Mouse (Mus musculus) hindbrain, embryonic 16.5 days (tissue): ENCODE data around the gene Olfr312. TPM values are rescaled to one million over a fixed set of nuclear protein-coding genes. Genes with fewer than 3 reads are reported as not detected.
"Not testable (repeated sequence)": the region's sequence is repeated elsewhere in the genome, so short reads cannot be mapped to it uniquely, and the experiment has no call there.

Experiments used
- ATAC-seq: fragments of 200-750 bp; cut with Nextera tagmentation; 2 replicates; pipeline ENCODE4 v1.8.0; 2017; ENCODE audit warnings: moderate TSS enrichment, moderate library complexity
- H3K27ac ChIP-seq: fragments of 300-500 bp; sonication (generic); 2 replicates; pipeline ENCODE4 v1.5.1; 2014; ENCODE audit warnings: low read depth, mild to moderate bottlenecking, control low read depth, low read length, moderate library complexity
- H3K27me3 ChIP-seq: fragments of 300-500 bp; sonication (generic); replicated peaks from 2 replicates; pipeline ENCODE4 v1.6.1; 2014; ENCODE audit warnings: low read length; ENCODE audit not compliant: control insufficient read depth, insufficient read depth
- H3K36me3 ChIP-seq: fragments of 300-500 bp; sonication (generic); 2 replicates; pipeline ENCODE4 v1.6.1; 2014; ENCODE audit warnings: mild to moderate bottlenecking, low read length, moderate library complexity, mixed read lengths; ENCODE audit not compliant: control insufficient read depth, insufficient read depth
- H3K4me1 ChIP-seq: fragments of 300-500 bp; sonication (generic); 2 replicates; pipeline ENCODE4 v1.6.1; 2014; ENCODE audit warnings: low read depth, low read length; ENCODE audit not compliant: control insufficient read depth, insufficient read depth
- H3K4me2 ChIP-seq: fragments of 300-500 bp; sonication (generic); 2 replicates; pipeline ENCODE4 v1.6.1; 2014; ENCODE audit warnings: mild to moderate bottlenecking, low read length, control low read depth, moderate library complexity
- H3K4me3 ChIP-seq: fragments of 300-500 bp; sonication (generic); 2 replicates; pipeline ENCODE4 v1.5.1; 2014; ENCODE audit warnings: mild to moderate bottlenecking, low read length, control low read depth, moderate library complexity
- H3K9ac ChIP-seq: fragments of 300-500 bp; sonication (generic); 2 replicates; pipeline ENCODE4 v1.6.1; 2014; ENCODE audit warnings: low read depth, mild to moderate bottlenecking, control low read depth, low read length, moderate library complexity
- H3K9me3 ChIP-seq: fragments of 300-500 bp; sonication (generic); 2 replicates; pipeline ENCODE4 v1.6.1; 2014; ENCODE audit warnings: mild to moderate bottlenecking, low read length, moderate library complexity; ENCODE audit not compliant: control insufficient read depth
- WGBS: fragments of 180-500 bp; shearing (Covaris S2); extraction: QIAGEN DNeasy Blood & Tissue Kit; methylation state at CpG from one replicate; pipeline ENCODE4 v1.1.7; 2014; 5-methylcytosine and 5-hydroxymethylcytosine counted together
- polyA plus RNA-seq: library from polyadenylated mRNA; unstranded; fragments of >200 nt; fragmentation: Nextera tagmentation; extraction: Ambion mirVana; gene quantifications from 2 replicates; pipeline ENCODE4 v1.2.1, GENCODE M21; 2015

The Olfr312 gene
- polyA plus RNA-seq, 1 experiment from 2014 or later, result not detected

GRCm38 (mm10) chr11:58796850-58797249, 32.2 kb upstream of the Olfr312 start:
- no peak for ATAC-seq
- Histone ChIP-seq H3K27me3 (no peaks in the 10 kb centered on the region), H3K27ac (no peak overlapping the region), H3K9me3 (no peaks in the 10 kb centered on the region), H3K4me2 (no peak overlapping the region), H3K36me3 (no peaks in the 10 kb centered on the region), H3K4me3 (no peak overlapping the region), H3K4me1 (peaks cover 4% of the 10 kb centered on the region), H3K9ac (no peak overlapping the region)
- WGBS, result 73% methylated on average over 7 of the region's 7 CpGs

- Histone ChIP-seq H3K27me3 (no peaks in the 10 kb centered on the region), H3K36me3 (no peaks in the 10 kb centered on the region), H3K27ac (no peak overlapping the region), H3K4me2 (no peak overlapping the region), H3K4me1 (peaks cover 7% of the 10 kb centered on the region), H3K4me3 (no peak overlapping the region), H3K9ac (no peak overlapping the region), H3K9me3 (no peaks in the 10 kb centered on the region)
- WGBS, result 85% methylated on average over 5 of the region's 5 CpGs
- no peak for ATAC-seq
Measured at GRCm38 (mm10) chr11:58799747-58800146, 29.3 kb upstream of the Olfr312 start.

DNA sequence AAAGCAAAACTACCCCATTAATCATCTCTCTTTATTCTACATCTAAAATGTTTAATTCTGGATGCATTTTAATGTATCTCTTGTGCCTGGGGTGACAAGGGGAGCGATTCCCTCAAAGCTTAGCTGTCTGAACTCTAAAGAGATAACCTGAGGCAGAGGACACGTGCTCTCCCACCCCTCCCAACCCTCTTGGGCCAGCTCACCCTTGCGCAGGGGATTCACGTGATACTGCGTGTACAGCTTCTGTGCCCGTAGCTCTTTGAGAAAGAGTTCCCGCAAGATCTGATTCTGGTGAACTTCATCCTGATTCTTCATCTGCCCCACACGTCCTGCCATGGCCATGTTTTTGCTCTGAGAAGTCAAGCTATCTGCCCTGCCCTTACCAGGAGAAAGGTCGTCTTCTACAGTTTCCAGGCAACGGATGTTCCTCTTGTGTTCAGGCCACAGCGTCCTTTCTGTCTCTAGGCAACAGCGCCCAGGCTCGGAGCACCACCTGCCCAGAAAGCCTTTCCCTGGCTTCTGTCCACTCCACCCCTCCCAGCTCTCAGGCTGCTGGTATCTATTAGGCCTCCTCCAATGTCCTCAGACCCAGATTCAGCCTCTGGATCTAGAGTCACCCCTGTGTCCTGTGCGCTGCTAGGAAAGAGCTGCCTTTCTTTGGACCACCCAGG, 27.3 kb upstream of the Olfr312 start, which contains the start of gene Fam183b:
Gene Fam183b, minus strand, starts transcription at position 403 of the 671 bp plus-strand sequence.
- Histone ChIP-seq H3K4me2 (peak within 1 kb of the TSS; percentile 45), H3K4me3 (peak within 1 kb of the TSS; percentile 7; the same call in 1 of the 2 replicates), H3K9me3 (no peaks in the 10 kb centered on the region), H3K4me1 (peaks cover 7% of the 10 kb centered on the region), H3K27me3 (no peaks in the 10 kb centered on the region), H3K27ac (no peak within 1 kb of the TSS), H3K9ac (0 out of 2 replicates have a peak within 1 kb of the TSS, but pooled peaks have one; percentile 9), H3K36me3 (no peaks in the 10 kb centered on the region)
- peak; percentile 90 for ATAC-seq
- WGBS, result 27% methylated on average over 14 of the region's 14 CpGs

GRCm38 (mm10) chr11:58803871-58804270, 25.2 kb upstream of the Olfr312 start:
- no peaks in the 10 kb centered on the region for H3K9me3 ChIP-seq
- no peaks in the 10 kb centered on the region for H3K27me3 ChIP-seq
- H3K9ac ChIP-seq, result no peak overlapping the region
- WGBS, result 74% methylated on average over 4 of the region's 4 CpGs
- ATAC-seq, result no peak
- no peak overlapping the region for H3K27ac ChIP-seq
- H3K36me3 ChIP-seq, result no peaks in the 10 kb centered on the region
- no peak overlapping the region for H3K4me2 ChIP-seq
- peaks cover 7% of the 10 kb centered on the region for H3K4me1 ChIP-seq
- H3K4me3 ChIP-seq, result no peak overlapping the region

DNA sequence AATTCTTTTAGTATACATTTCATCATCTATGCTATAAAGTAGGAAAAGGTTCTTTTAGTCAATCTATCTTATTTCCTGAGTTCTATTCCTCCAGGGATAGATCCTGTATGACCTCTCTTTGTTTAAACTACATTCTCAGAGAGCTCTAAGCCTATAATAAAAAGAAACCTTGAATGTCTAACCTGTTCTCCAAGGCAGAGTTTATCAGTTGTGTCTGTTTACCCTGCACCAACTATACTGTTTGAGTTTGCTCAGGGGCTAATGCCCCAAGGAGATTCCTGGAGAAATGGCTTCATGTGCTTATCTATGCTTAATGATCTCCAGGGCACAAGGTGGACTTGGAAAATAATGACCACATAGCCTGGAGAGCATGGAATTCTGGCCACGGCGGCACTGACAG, 24.6 kb upstream of the Olfr312 start:
- Histone ChIP-seq H3K27me3 (no peaks in the 10 kb centered on the region), H3K4me1 (peaks cover 7% of the 10 kb centered on the region), H3K27ac (no peak overlapping the region), H3K36me3 (no peaks in the 10 kb centered on the region), H3K4me3 (no peak overlapping the region), H3K4me2 (no peak overlapping the region), H3K9me3 (no peaks in the 10 kb centered on the region), H3K9ac (no peak overlapping the region)
- WGBS, result 93% methylated on average over 2 of the region's 2 CpGs
- no peak for ATAC-seq

GRCm38 (mm10) chr11:58812001-58812400, 17.0 kb upstream of the Olfr312 start:
- Histone ChIP-seq H3K4me3 (no peak overlapping the region), H3K9me3 (no peaks in the 10 kb centered on the region), H3K27ac (no peak overlapping the region), H3K27me3 (no peaks in the 10 kb centered on the region), H3K9ac (no peak overlapping the region), H3K36me3 (no peaks in the 10 kb centered on the region), H3K4me2 (no peak overlapping the region), H3K4me1 (no peaks in the 10 kb centered on the region)
- no peak for ATAC-seq
- WGBS, result 9% methylated on average over 1 of the region's 1 CpGs

DNA sequence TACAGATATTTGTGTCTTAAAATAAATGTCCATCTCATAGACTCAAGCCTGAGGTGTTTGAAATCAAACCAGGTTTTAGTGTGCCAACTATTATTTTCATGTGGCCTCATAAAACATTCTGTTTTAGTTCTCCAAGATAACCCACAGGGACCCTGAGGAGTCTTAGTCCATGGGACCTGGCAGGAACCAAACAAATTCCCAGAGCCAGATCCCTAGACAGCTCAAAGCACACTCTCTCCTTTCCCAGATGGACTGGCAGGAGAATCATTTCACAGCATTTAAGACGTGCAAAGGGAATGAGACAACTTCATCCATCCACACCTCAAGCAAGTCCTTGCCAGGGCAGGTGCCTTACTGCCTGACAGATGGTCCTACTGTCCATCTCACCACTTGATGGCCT, 14.3 kb upstream of the Olfr312 start, which contains the start of gene Olfr313:
Gene Olfr313, plus strand, starts transcription at position 301 of the 400 bp plus-strand sequence.
- H3K27ac ChIP-seq, H3K9me3 ChIP-seq, H3K4me2 ChIP-seq, H3K27me3 ChIP-seq, H3K36me3 ChIP-seq, H3K9ac ChIP-seq, H3K4me1 ChIP-seq, H3K4me3 ChIP-seq, ATAC-seq: not testable (repeated sequence)
- WGBS, result 65% methylated on average over 1 of the region's 1 CpGs

DNA sequence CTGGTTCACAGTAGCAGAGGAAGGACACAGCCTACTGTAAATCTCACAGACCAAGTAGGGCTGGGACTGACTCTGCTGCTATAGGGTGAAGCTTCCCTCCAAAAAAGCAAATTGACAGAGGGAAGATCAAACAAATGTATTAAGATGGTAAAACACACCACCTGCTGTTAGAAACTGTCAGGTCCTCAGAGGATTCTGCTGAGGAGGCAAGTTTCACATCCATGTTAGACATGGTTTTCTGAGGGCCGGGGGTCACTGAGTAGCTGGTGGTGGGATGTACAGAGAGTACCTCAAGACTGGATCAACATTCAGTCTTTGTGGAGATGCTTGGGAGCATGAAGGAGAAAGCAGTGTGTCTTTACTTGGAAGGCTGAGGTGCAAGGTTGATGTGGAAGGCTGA, 13.4 kb upstream of the Olfr312 start:
- Histone ChIP-seq H3K4me2 (no peak overlapping the region), H3K27ac (no peak overlapping the region), H3K4me3 (no peak overlapping the region), H3K9me3 (no peaks in the 10 kb centered on the region), H3K36me3 (no peaks in the 10 kb centered on the region), H3K4me1 (no peaks in the 10 kb centered on the region), H3K27me3 (no peaks in the 10 kb centered on the region), H3K9ac (no peak overlapping the region)
- no peak for ATAC-seq
- WGBS, result 85% methylated on average over 1 of the region's 1 CpGs

GRCm38 (mm10) chr11:58829764-58830163, 727 bp downstream of the Olfr312 start:
- no peak for ATAC-seq
- Histone ChIP-seq H3K4me2 (no peak overlapping the region), H3K9me3 (no peaks in the 10 kb centered on the region), H3K4me3 (no peak overlapping the region), H3K27ac (no peak overlapping the region), H3K36me3 (no peaks in the 10 kb centered on the region), H3K9ac (no peak overlapping the region), H3K27me3 (no peaks in the 10 kb centered on the region), H3K4me1 (no peaks in the 10 kb centered on the region)
- 83% methylated on average over 3 of the region's 3 CpGs for WGBS
